Mouse (Mus musculus) adrenal gland (tissue): ENCODE measurements at regions not wholly inside any gene's neighbourhood (a gene's known extent, or its start where the extent isn't known, plus 50 kb on each side); places are given as distances from the start of the nearest gene placed in this dataset.

Experiments used
- intact Hi-C: fragments of 180-260 bp; cut with DNase I; formaldehyde crosslinking; loops from one replicate; pipeline ENCODE4 v1.15.1; 2025

GRCm38 (mm10) chr7:70300516-70300915 is 66.0 kb downstream of the Nr2f2 start:
- intact Hi-C loops, result no loop called here

GRCm38 (mm10) chr7:70291431-70291830 is 75.1 kb downstream of the Nr2f2 start:
- intact Hi-C loops, result no loop called here

DNA sequence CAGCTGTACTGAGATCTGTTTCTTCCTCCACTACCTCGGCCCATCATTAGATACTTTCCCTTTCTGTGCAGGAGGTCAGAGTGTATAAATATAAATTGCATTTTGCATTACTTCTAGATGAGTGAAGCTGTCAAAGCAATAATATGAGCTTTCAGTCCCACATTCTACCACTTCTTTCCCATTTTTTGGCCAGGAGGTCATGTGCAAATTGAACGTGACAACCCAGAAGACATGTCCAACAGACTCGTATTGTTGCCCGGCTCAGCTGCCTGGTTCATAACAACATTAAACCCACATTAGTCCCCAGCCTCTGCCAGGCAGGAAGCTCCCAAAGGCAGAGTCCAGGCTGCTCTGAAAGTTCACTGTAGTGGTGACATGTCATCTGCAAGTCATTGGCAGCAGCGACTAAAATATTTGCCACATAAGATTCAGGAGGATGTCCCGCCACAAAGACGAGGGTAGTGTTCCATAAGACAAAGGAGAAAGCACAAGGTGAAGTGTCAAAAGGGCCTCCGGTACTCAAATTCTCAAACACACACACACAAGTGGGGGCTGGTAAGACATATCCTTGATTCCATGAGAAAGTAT is 75.7 kb downstream of the Nr2f2 start:
- intact Hi-C loops, result no loop called here

GRCm38 (mm10) chr7:70290277-70290676 is 76.3 kb downstream of the Nr2f2 start:
- intact Hi-C loops, result no loop called here

GRCm38 (mm10) chr7:70288621-70289020 is 77.9 kb downstream of the Nr2f2 start:
- intact Hi-C loops, result no loop called here

DNA sequence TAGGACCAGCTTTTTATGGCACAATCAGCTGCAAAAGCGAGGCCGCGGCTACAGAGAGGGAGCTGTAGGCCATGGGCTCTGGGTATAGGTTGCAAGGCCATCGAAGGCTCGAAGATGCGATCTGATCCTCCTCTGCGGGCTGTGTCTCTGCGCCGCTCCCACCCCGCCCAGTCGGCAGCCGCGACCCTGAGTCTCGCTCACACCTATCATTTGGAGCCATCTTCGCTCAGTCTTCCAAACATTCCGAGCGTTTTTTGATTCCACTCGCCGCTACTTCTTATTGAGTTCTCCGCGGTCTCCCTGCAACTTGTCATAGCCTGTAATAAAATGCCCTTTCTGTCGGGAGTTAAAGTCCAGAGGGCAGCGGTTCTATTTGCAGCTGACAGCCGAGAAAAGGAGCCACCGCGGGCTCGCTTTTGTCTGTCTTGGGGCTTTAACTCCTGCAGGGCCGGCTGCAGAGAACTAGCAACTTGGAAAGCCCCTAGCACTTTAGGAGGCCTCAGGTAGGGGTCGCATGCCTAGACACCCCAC is 78.6 kb downstream of the Nr2f2 start:
- intact Hi-C loops, result no loop called here

DNA sequence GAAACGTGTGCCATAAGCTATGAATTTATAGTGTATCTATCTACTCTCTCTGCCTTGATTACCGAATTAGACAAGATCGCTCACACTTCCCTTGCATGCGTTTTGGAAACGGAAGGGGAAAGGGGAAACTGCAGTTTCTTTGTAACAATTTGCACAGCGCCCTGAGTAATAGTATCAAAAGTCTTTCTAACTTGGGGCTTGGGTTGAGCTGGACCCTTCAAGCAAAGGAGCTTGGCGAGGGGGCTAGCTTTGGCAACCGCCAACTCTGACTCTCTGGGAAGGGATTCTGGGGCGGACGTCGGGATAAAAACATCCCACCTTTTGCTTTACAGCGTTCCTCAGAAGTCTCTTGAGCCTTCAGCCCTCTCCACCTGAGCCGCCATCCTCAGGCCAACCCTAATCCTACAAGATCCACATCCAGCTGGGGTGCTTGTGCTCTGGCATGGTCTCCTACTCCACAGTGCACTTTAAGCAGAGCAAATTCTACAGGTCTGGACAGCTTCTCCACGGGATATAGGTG is 79.6 kb downstream of the Nr2f2 start:
- intact Hi-C loops, result no loop called here

- intact Hi-C loops, result no loop called here
These were observed 81.2 kb downstream of the Nr2f2 start for GRCm38 (mm10) chr7:70285344-70285743.

DNA sequence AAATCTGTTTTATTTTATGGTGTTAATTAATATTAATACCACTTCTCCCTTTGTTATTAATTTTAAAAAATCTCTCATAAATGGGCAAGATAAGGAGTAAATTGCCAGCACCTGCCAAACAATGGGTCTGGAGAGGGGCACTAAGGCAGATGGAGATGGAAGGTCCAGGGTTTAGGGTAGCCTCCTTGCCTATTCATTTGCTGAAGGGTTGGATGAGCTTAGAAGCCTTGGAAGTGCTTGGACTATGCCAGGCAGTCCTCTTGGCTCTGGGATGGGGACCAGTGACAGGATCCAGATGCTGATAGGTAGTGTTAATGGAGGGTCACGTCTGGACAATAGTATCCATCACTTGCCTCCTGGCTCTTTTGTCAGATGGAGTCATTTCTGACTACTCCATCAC is 82.7 kb downstream of the Nr2f2 start:
- intact Hi-C loops, result loop anchor here (5.0 kb wide), 1 partner anchor 43 kb away; no protein-coding TSS in a partner anchor

DNA sequence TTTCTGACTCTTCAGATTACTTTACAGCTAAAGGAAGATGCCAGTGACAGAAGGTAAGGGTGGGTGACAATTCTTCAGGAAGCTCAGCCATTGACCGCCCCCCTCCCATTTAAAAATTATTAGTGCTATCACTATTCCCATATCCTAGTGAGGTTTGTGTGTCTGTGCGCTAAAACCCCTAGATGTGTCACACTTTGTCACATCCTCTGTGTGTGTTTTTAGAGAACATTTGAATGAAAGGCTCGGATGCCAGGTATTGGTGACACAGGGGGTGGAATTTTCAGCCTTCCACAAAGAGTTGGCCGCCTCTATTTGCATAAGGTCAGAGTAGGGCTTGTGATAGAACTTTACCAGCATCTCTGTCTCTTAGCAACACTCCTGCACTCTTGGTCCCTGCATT is 83.4 kb downstream of the Nr2f2 start:
- intact Hi-C loops, result loop anchor here (5.0 kb wide), 1 partner anchor 44 kb away; no protein-coding TSS in a partner anchor

GRCm38 (mm10) chr7:70281891-70282515 is 84.5 kb downstream of the Nr2f2 start:
- intact Hi-C loops, result loop anchor here (5.0 kb wide), 1 partner anchor 45 kb away; no protein-coding TSS in a partner anchor

GRCm38 (mm10) chr7:70281381-70281750 is 85.2 kb downstream of the Nr2f2 start:
- intact Hi-C loops, result loop anchor here (5.0 kb wide), 1 partner anchor 46 kb away; no protein-coding TSS in a partner anchor

GRCm38 (mm10) chr7:70280643-70281380 is 85.7 kb downstream of the Nr2f2 start:
- intact Hi-C loops, result loop anchor here (5.0 kb wide), 1 partner anchor 46 kb away; no protein-coding TSS in a partner anchor

- intact Hi-C loops, result loop anchor here (5.0 kb wide), 1 partner anchor 47 kb away; no protein-coding TSS in a partner anchor
These were observed 86.5 kb downstream of the Nr2f2 start for GRCm38 (mm10) chr7:70279927-70280642.

DNA sequence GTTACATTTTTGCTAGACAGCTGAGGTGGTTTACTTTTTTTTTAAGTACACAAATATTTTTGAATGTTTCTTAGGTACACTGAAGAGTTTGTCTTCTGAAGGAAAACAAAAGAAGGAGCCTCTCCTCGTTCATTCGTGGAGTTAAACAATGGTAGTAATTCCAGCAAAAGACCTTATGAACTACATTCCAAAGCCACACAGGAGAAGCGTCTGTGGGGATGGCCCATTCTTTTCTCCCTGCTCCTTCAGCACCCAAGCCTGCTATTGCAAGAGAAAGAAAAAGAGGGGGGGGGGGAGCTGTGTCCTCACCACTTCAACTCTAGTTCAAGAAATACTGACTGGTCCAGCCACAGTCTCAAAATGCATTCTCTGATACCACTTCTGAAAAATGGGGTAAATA is 87.4 kb downstream of the Nr2f2 start:
- intact Hi-C loops, result no loop called here

DNA sequence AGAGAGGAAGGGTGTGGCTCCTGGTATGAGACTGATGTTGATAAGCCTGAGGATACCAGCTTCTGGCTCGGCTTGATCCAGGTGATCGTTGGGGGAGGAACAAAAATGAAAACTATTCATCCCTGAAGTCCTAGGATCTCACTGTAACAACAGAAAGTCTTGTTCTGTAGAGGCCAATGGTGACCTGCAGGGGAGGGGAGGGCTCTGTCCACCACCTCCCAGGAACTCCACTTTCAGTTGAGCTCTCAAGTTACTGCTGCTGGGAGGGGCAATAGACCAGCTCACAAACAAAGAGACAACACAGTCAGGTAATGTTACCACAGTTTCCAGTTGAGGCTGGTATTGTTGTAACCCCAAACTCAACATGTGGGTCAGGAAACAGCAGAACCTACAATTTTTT is 90.5 kb downstream of the Nr2f2 start:
- intact Hi-C loops, result no loop called here

DNA sequence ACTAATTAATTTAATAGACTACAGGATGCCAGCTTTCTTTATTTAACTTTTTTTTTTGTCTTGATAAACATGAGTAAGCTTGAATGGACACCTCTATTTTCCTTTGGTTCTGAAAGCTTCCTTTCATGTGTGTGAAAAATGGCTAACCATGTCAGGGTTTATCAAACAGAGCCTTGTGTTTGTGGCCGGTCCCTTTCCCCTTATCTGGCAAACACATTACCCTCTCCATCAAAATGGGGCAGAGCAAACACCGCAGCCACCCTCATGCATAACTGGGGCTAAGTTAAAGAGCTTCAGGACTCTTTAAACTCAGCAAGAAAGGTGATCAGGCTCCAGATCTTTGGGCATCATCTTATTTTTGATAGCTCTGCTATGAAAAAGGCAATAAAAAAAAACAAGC is 92.2 kb downstream of the Nr2f2 start:
- intact Hi-C loops, result no loop called here

DNA sequence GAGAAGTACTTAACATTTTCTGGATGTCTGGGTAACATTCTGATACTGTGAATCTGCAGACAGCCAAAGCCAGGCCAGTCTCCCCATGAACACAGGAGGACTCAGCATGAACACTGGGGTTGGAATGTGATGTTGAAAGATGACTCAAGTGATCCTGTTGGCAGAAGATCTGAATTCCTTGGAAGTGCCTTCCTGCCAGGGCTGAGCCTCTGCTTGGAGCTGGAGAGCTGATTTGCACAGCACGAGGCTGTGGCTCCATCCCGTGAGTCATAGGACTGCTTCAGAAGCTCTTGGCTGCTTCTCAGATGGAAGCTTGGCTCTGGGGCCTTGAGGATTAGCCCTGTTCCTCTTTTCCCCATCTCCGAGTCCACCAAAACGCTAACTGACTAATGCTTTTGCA is 99.5 kb downstream of the Nr2f2 start:
- intact Hi-C loops, result no loop called here

GRCm38 (mm10) chr7:70256806-70257205 is 109.7 kb downstream of the Nr2f2 start:
- intact Hi-C loops, result no loop called here

DNA sequence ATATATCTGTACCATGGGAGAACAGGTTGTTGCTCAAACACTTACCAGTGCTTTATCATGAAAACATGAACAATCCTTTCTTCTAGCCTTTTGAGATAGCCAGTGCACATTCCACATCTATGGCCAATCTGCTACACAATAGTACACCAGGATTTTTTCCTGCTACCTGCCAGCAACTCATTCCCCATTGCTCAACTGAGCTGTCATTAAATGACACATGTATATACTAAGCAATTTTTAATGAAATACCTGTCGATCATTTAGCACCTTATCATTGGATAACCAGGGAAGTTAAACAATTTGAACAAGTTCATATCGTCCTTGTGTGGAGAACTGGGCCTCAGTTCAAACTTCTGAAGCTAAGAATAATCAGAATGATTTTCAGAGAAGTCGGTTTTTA is 111.5 kb downstream of the Nr2f2 start:
- intact Hi-C loops, result no loop called here

- intact Hi-C loops, result no loop called here
These were observed 113.3 kb downstream of the Nr2f2 start for GRCm38 (mm10) chr7:70253275-70253674.
